Mouse (Mus musculus): Measurements from ENCODE around the gene Rufy1. TPM values are rescaled to one million over a fixed set of nuclear protein-coding genes. Genes with fewer than 3 reads are reported as not detected.

Gene Rufy1
- 21.1 and 22.3 TPM in 2 replicates for polyA plus RNA-seq (2016; fragmentation: Nextera tagmentation; extraction: Ambion mirVana)

- Histone ChIP-seq H3K4me3 (peak within 1 kb of the TSS; percentile 82), H3K27me3 (ENCODE audit: low read depth, poor library complexity, severe bottlenecking) (peaks cover 18% of the 10 kb centered on the region), H3K9me3 (replicated peaks) (no peaks in the 10 kb centered on the region), H3K36me3 (no peaks in the 10 kb centered on the region), H3K27ac (replicated peaks) (peak within 1 kb of the TSS; percentile 98), H3K4me1 (peaks cover 16% of the 10 kb centered on the region)
- WGBS = under 1% methylated on average over 90 of the region's 90 CpGs
- DNase-seq (ENCODE audit: low spot score) = peak; percentile 88
These were observed at the start of gene Rufy1 for GRCm38 (mm10) chr11:50430277-50431133. Gene Rufy1, minus strand, starts transcription at chr11:50431125.

GRCm38 (mm10) chr11:50478072-50478471 is 47.1 kb upstream of the Rufy1 start:
- no peak overlapping the region for H3K27ac ChIP-seq (replicated peaks)
- no peak for DNase-seq (ENCODE audit: low spot score)
- 90% methylated on average over 2 of the region's 2 CpGs for WGBS
- H3K36me3 ChIP-seq = no peaks in the 10 kb centered on the region
- H3K9me3 ChIP-seq (replicated peaks) = no peaks in the 10 kb centered on the region
- no peaks in the 10 kb centered on the region for H3K27me3 ChIP-seq (ENCODE audit: low read depth, poor library complexity, severe bottlenecking)
- H3K4me3 ChIP-seq = no peak overlapping the region
- H3K4me1 ChIP-seq = no peaks in the 10 kb centered on the region; the same call in 1 of the 2 replicates

GRCm38 (mm10) chr11:50477486-50478070 is 46.7 kb upstream of the Rufy1 start:
- no peak for DNase-seq (ENCODE audit: low spot score)
- no peaks in the 10 kb centered on the region for H3K27me3 ChIP-seq (ENCODE audit: low read depth, poor library complexity, severe bottlenecking)
- H3K27ac ChIP-seq (replicated peaks) = no peak overlapping the region
- H3K36me3 ChIP-seq = no peaks in the 10 kb centered on the region
- WGBS = 87% methylated on average over 11 of the region's 11 CpGs
- H3K4me1 ChIP-seq = no peaks in the 10 kb centered on the region; the same call in 1 of the 2 replicates
- no peaks in the 10 kb centered on the region for H3K9me3 ChIP-seq (replicated peaks)
- H3K4me3 ChIP-seq = no peak overlapping the region

- no peak for DNase-seq (ENCODE audit: low spot score)
- H3K27ac ChIP-seq (replicated peaks) = no peak overlapping the region
- no peaks in the 10 kb centered on the region for H3K27me3 ChIP-seq (ENCODE audit: low read depth, poor library complexity, severe bottlenecking)
- H3K9me3 ChIP-seq (replicated peaks) = no peaks in the 10 kb centered on the region
- no peaks in the 10 kb centered on the region for H3K4me1 ChIP-seq
- H3K36me3 ChIP-seq = no peaks in the 10 kb centered on the region
- H3K4me3 ChIP-seq = no peak overlapping the region
- 79% methylated on average over 6 of the region's 6 CpGs for WGBS
These were observed 46.0 kb upstream of the Rufy1 start for GRCm38 (mm10) chr11:50476971-50477370.

- WGBS = 82% methylated on average over 1 of the region's 1 CpGs
- H3K9me3 ChIP-seq (replicated peaks) = peaks cover 13% of the 10 kb centered on the region; the same call in 1 of the 2 replicates
- H3K4me1 ChIP-seq = no peaks in the 10 kb centered on the region
- no peak for DNase-seq (ENCODE audit: low spot score)
- no peak overlapping the region for H3K27ac ChIP-seq (replicated peaks)
- no peaks in the 10 kb centered on the region for H3K27me3 ChIP-seq (ENCODE audit: low read depth, poor library complexity, severe bottlenecking)
- no peak overlapping the region for H3K4me3 ChIP-seq
- no peaks in the 10 kb centered on the region for H3K36me3 ChIP-seq
These were observed 43.0 kb upstream of the Rufy1 start for GRCm38 (mm10) chr11:50473933-50474332.

GRCm38 (mm10) chr11:50472161-50472939 is 41.4 kb upstream of the Rufy1 start:
- WGBS = 92% methylated on average over 11 of the region's 11 CpGs
- Histone ChIP-seq H3K27ac (replicated peaks) (no peak overlapping the region), H3K36me3 (no peaks in the 10 kb centered on the region), H3K4me3 (no peak overlapping the region), H3K27me3 (ENCODE audit: low read depth, poor library complexity, severe bottlenecking) (no peaks in the 10 kb centered on the region), H3K4me1 (no peaks in the 10 kb centered on the region), H3K9me3 (replicated peaks) (peaks cover 13% of the 10 kb centered on the region; the same call in 1 of the 2 replicates)
- no peak for DNase-seq (ENCODE audit: low spot score)

GRCm38 (mm10) chr11:50461481-50461880 is 30.6 kb upstream of the Rufy1 start:
- WGBS = 83% methylated on average over 7 of the region's 7 CpGs
- peaks cover 19% of the 10 kb centered on the region for H3K27me3 ChIP-seq (ENCODE audit: low read depth, poor library complexity, severe bottlenecking)
- no peak overlapping the region for H3K27ac ChIP-seq (replicated peaks)
- H3K9me3 ChIP-seq (replicated peaks) = no peaks in the 10 kb centered on the region
- H3K36me3 ChIP-seq = no peaks in the 10 kb centered on the region
- H3K4me3 ChIP-seq = no peak overlapping the region
- H3K4me1 ChIP-seq = peaks cover 17% of the 10 kb centered on the region
- DNase-seq (ENCODE audit: low spot score) = no peak

- peaks cover 28% of the 10 kb centered on the region for H3K4me1 ChIP-seq
These were observed 28.3 kb upstream of the Rufy1 start for GRCm38 (mm10) chr11:50459250-50459649.

GRCm38 (mm10) chr11:50457111-50457911 is 26.4 kb upstream of the Rufy1 start:
- 5% methylated on average over 26 of the region's 26 CpGs for WGBS
- Histone ChIP-seq H3K27me3 (ENCODE audit: low read depth, poor library complexity, severe bottlenecking) (peaks cover 30% of the 10 kb centered on the region), H3K27ac (replicated peaks) (peak overlapping the region; percentile 68), H3K9me3 (replicated peaks) (no peaks in the 10 kb centered on the region), H3K4me3 (peak overlapping the region; percentile 44), H3K4me1 (peaks cover 28% of the 10 kb centered on the region), H3K36me3 (no peaks in the 10 kb centered on the region)
- DNase-seq (ENCODE audit: low spot score) = peak; percentile 57

More at GRCm38 (mm10) chr11:50459250-50459649, 28.3 kb upstream of the Rufy1 start:
- Histone ChIP-seq H3K27me3 (ENCODE audit: low read depth, poor library complexity, severe bottlenecking) (peaks cover 30% of the 10 kb centered on the region), H3K36me3 (no peaks in the 10 kb centered on the region), H3K27ac (replicated peaks) (no peak overlapping the region), H3K9me3 (replicated peaks) (no peaks in the 10 kb centered on the region), H3K4me3 (no peak overlapping the region)
- WGBS = 84% methylated on average over 2 of the region's 2 CpGs
- DNase-seq (ENCODE audit: low spot score) = no peak

GRCm38 (mm10) chr11:50456455-50456854 is 25.5 kb upstream of the Rufy1 start:
- peak overlapping the region; percentile 44; the same call in 1 of the 2 replicates for H3K4me3 ChIP-seq
- 55% methylated on average over 7 of the region's 7 CpGs for WGBS

GRCm38 (mm10) chr11:50454934-50455333 is 24.0 kb upstream of the Rufy1 start:
- peaks cover 30% of the 10 kb centered on the region for H3K27me3 ChIP-seq (ENCODE audit: low read depth, poor library complexity, severe bottlenecking)
- peaks cover 34% of the 10 kb centered on the region for H3K4me1 ChIP-seq
- H3K9me3 ChIP-seq (replicated peaks) = no peaks in the 10 kb centered on the region
- H3K27ac ChIP-seq (replicated peaks) = no peak overlapping the region
- no peak for DNase-seq (ENCODE audit: low spot score)
- no peak overlapping the region for H3K4me3 ChIP-seq
- H3K36me3 ChIP-seq = no peaks in the 10 kb centered on the region
- WGBS = 65% methylated on average over 6 of the region's 6 CpGs

More at GRCm38 (mm10) chr11:50456455-50456854, 25.5 kb upstream of the Rufy1 start:
- peaks cover 28% of the 10 kb centered on the region for H3K4me1 ChIP-seq
- peak overlapping the region; percentile 68 for H3K27ac ChIP-seq (replicated peaks)
- no peaks in the 10 kb centered on the region for H3K9me3 ChIP-seq (replicated peaks)
- H3K36me3 ChIP-seq = no peaks in the 10 kb centered on the region
- peak; percentile 19 for DNase-seq (ENCODE audit: low spot score)
- H3K27me3 ChIP-seq (ENCODE audit: low read depth, poor library complexity, severe bottlenecking) = peaks cover 30% of the 10 kb centered on the region

GRCm38 (mm10) chr11:50450236-50450635 is 19.3 kb upstream of the Rufy1 start:
- H3K27me3 ChIP-seq (ENCODE audit: low read depth, poor library complexity, severe bottlenecking) = no peaks in the 10 kb centered on the region
- H3K4me3 ChIP-seq = no peak overlapping the region
- H3K9me3 ChIP-seq (replicated peaks) = no peaks in the 10 kb centered on the region
- H3K4me1 ChIP-seq = peaks cover 12% of the 10 kb centered on the region; the same call in 1 of the 2 replicates
- WGBS = 76% methylated on average over 9 of the region's 9 CpGs
- no peaks in the 10 kb centered on the region for H3K36me3 ChIP-seq
- H3K27ac ChIP-seq (replicated peaks) = no peak overlapping the region
- no peak for DNase-seq (ENCODE audit: low spot score)
